Mouse (Mus musculus) right cerebral cortex, adult 18-20 months (tissue): ENCODE results near the gene Plch2.

Experiments
- DNase-seq: peaks from one replicate; pipeline ENCODE4 v3.0.0; 2022; ENCODE audit warnings: mixed read lengths

The Plch2 gene

DNA sequence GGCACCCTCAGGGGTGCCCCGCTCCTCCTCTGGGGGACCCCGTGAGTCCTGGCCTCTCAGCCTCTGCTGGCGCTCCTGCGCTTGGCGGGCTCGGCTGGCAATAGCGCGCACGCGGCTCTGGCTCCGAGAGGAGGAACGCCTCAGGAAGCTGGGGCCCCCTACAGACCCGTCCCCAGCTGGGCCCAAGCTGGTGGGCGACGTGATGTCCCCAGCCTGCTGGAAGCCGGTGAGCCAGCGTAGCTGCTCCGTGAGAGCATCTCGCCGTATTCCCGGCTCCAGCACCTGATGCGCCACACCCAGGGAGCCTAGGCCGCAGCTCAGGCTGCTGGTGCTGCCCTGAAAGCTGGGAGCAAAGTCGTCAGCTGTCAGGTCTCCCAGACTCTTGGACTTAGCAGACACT lies 72.8 kb downstream of the Plch2 start:
- DNase-seq, result no peak

DNA sequence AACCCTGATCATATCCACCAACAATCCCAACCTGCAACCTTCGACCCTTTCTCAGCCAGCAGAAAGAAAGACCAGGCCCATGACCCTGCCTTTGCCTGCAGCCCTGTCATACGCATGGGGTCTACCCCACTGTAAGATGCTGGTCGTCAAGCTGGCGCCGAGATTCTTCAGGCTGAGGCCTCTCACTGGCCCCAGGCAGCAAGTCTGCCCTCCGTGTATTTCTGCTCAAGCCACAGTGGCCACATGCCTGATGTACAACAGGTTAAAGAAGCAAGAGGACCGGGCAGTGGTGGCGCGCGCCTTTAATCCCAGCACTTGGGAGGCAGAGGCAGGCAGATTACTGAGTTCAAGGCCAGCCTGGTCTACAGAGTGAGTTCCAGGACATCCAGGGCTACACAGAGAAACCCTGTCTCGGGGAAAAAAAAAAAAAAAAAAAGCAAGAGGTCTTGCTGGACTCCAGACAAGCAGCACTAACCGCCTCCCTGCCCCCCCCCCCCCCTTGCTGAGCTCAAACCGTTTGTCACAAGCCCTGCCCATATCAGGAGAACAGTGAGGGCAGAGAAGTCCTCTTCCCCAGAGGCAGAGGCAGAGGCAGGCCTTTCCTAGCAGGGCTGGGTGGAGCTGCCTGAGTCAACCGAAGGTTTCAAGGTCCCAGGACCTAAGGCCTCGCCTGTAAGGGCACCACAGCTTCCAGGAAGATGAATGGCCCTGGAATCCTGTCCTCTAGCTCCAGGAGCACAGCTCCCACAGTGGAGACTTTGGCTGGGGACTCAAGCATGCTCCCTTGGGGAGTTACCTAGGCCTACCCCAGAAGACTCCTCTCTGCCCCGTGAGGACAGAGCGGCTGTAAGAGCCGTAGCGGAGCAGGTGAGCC lies 74.1 kb downstream of the Plch2 start:
- no peak for DNase-seq

DNA sequence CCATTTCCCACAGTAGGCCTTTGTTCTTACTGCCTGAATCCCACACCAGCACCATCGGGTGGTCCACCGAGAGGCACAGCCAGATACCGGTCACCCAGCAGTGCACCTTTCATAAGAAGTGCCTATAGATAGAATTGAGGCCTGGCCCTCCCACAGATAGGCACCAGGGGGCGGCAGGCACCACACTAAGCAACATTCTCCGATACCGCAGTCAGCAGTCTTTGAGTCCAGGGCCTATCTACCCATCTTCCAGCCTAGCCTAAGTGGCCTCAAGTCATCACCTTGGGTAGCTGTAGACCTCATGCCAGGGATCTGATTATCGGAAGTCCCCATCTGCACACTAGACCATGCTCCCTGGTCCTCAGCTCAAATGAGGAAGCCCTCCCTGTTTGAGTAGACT lies 75.1 kb downstream of the Plch2 start:
- peak; percentile 81 for DNase-seq

DNA sequence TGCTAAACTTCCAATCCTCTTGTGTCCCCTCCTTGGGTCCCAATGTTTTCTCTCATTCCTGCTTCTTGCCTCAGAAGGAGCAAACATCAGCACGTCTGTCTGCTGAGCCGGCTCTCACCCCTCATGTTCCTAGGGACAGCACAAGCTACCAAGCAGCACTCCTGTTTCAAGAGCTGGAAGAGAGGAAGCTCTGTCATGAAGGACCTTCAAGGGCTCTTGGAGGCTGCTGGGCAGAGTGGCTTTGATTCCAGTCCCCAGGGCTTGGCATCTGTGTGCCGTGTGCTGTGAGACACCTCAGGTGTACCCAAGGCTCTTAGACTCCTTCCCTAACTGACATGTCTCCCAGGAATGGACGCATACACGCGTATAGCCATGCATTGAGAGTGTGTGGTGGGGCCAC lies 75.5 kb downstream of the Plch2 start:
- DNase-seq, result no peak

DNA sequence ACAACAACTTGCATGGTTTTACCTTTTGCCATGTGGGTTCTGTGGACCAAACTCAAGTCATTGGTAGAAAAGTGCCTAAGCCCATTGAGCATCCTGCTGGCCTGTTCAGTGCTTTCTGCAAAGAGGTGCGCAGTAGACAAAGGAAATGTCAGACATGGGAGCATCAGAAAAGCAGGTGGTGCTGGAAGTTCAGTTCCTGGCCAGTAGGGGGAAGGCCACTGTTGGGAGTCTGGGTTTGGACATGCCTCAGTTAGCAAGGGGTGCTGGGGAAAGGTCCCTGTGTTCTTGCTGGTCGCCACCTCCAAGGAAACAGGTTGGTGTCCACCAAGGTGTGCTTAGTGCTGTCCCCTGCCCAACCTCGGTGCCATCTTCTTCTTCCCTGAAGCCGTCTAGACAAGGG lies 76.5 kb downstream of the Plch2 start:
- no peak for DNase-seq

DNA sequence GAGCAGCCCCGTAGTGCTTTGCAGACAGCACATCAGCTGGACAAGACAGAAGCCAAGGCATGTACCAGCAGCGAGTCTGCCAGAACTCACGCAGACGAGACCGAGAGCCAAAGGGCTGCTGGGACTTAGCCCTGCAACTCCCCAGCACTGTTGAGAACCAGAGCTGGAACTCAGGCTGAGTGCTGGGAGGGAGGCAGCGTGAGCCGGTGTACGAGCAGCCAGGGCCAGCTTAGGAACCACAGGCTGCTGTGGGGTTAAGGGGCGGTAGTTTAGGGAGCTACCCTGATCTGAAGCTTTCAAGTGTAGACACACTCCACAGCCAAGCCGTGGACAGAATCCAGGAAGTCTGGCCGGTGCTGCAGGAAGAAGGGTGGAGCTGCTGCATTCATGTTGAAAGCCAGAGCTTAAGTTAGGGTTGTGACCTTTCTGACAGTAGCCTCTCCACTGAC lies 82.4 kb downstream of the Plch2 start:
- DNase-seq, result no peak

DNA sequence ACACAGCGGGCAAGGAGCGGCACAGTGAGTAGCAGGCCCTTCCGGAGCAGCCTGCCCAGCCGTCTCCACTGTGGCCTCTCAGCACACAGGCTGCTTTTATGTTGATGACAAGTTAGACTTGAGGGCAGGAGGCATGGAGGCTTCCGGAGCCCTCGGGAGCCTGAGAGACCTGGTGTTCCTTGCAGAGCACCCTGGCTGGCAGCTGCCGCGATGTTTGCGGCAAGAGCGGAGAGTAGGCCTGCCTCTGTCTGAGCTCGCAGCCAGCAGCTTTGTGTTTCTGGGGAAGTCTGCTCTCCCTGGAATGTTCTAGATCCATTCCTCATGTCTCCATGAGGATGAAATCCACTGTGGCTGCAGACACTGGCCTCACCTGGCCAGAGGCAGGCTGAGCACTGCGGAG lies 84.0 kb downstream of the Plch2 start:
- DNase-seq, result no peak

DNA sequence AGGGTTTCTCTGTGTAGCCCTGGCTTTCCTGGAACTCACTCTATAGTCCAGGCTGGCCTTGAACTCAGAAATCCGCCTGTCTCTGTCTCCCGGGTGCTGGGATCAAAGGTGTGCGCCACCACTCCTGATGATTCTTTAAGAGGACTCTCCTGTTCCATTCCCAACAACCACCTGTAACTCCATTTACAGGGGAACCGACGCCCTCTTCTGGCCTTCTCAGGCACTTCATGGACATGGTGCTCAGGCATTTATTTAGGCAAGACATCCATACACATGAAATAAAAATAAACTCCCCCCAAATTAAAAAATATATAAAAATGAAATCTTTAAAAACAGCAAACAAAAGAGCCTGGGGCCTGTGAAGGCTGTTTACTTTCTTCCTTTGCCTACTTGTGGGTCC lies 89.4 kb downstream of the Plch2 start:
- DNase-seq, result peak; percentile 51

DNA sequence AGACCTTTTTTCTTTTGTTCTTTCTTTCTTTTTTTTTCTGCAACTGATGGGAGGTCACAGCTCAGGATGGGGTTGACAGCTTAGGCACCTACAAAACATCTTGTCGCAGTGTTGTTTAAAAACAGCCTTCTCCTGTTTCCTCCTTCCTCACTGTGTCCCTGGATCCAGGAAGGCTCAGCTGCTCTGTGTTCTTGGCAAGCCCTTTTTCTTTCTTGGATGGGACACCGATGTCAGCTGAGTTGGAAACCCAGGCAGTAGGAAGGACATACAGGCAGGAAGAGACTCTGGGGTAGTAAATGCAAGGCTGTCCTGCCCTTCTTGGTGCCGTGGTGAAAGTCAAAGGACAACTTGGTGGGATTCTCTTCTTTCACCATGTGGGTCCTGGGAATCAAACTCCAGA lies 90.7 kb downstream of the Plch2 start:
- DNase-seq, result no peak

DNA sequence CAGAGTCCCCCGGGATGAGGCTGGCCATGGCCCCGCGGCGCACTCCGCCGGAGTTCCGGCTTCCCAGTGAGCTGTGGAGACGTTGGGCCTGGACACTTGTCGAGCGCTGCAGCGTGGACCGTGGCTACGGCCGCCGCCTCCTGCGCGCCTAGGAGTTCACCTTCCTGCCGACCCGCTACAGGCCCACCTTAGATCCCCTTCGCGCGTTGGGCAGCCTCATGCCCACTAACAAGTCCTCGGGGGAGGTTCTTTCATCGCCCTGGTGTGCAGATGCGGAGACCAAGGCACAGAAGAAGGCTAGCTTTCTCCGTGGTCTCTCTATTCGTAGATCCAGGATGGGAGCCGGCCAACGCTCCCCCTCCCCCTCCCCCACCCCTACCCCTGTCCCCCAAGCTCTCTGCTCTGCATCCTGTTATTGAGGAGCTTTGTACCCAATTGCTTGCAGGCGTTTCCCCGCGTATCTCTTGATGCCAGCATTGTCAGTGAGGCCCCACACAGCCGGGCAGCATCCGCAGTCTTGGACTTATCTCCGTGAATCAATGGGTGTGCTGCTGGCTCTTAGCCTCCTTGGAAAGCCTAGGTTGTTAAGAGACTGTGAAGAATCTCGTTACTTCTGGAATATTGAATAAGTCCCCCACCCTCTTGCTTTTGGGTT lies 91.9 kb downstream of the Plch2 start:
- no peak for DNase-seq

DNA sequence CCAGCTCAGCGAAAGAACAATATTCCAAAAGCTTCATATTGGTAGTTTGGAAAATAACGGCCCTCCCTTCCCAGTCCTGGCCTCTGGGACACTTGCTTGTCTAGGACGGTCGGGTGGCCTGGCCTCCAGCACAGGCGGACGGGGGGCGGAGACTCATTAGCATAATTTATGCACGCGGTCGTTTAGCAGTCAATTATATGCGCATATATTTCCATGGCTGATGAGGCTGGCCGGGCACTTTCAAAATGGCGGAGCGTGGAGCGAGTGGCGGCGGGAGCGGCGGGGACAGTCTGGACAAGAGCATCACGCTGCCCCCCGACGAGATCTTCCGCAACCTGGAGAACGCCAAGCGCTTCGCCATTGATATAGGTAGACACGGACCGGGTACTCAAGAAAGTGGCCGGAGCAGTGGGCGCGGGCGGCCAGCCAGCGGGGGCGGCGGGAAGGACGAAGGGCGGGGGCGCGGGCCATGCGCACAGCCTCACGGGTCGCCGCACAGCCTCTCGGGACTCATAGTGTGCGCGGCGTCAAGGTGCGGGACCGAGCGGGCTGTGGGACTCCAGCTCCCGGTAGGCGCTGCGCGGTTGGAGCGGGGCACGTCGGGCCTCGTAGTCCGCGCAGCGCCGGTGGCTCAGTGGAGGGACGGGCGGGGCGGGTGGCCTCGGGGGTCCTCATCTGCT lies 92.5 kb downstream of the Plch2 start, which contains the start of gene Pank4:
Gene Pank4 (plus strand): TSS at position 223 of the 680 bp plus-strand sequence.
- DNase-seq, result peak; percentile 94

DNA sequence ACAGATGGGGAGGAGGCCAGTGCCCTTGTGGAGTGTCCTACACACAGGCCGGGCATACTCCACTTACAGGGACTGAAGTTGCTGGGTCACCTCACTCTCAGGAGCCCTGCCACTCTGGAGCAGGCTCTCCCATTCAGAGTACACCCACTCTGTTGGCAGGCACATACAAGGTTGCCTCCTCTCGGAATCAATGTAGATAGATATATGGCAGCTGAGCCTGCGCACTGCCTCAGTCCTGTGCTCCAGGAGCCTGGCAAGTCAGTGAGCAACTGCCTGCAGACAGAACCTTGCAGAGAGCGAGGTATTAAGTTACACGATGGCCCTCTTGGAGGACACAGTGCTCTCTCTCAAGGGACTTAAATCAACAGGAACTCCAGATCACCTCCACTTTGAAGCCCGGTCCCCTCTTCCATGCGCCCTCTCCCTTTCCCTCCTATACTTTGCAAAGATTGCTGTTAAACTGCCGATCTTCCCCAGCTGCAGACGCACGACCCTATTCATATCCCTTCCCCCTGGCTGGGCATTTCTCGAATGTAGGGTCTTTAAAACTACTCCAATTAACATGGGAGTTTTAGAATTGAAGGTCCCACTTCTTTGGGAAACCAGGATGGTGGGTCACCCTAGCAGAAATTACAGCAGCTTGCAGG lies 93.3 kb downstream of the Plch2 start:
- peak; percentile 69 for DNase-seq

DNA sequence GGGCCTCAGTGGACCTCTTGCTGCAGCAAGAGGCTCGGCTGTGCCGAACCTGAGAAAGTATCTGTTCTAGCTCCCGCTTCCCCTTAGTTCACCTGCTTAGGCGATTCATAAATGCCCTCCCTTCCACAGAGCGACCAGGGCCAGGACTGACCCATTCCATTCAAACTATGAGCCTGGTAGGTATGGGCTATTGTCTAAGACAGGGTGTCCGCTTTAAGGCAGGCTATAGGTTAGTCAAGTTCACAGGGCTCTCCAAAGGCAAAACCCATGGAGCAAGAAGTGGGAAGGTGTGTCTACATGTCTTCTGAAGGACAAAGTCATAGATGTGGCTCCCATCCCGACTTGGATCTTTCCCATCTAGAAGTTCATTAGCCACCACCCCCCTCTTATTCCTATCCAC lies 93.9 kb downstream of the Plch2 start:
- no peak for DNase-seq

DNA sequence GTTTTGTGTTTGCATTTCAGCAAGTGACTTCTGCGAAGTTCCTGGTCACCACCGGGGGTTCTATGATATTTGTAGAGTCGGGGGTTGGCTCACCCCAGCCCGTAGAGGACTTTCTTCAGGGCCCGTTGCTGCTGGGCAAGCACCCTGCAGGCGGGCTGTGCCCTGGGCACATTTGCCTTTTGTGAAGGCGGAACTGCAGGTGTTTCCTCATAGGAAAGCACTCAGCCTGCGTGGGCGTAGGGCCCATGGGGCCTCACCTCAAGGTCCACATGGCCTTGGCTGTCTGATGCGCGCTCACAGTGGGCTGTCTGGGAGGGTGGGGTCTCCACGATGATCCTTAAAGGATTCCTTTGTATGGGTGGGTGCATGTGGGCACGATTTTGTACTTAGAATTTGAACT lies 94.7 kb downstream of the Plch2 start:
- DNase-seq, result no peak

DNA sequence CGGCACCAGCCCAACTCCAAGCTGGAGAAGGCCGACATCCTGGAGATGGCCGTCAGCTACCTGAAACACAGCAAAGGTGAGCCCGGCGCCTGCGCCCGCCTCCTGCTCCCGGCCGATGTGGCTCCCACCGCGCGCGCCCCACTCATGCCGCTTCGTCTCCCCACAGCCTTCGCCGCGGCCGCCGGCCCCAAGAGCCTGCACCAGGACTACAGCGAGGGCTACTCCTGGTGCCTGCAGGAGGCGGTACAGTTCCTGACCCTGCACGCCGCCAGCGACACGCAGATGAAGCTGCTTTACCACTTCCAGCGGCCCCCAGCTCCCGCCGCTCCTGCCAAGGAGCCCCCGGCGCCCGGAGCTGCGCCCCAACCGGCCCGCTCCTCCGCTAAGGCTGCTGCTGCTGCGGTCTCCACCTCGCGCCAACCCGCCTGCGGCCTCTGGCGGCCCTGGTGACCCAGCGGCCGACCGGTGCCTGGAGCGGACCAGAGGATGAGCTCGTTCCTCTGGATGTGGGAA lies 95.3 kb downstream of the Plch2 start:
- no peak for DNase-seq

DNA sequence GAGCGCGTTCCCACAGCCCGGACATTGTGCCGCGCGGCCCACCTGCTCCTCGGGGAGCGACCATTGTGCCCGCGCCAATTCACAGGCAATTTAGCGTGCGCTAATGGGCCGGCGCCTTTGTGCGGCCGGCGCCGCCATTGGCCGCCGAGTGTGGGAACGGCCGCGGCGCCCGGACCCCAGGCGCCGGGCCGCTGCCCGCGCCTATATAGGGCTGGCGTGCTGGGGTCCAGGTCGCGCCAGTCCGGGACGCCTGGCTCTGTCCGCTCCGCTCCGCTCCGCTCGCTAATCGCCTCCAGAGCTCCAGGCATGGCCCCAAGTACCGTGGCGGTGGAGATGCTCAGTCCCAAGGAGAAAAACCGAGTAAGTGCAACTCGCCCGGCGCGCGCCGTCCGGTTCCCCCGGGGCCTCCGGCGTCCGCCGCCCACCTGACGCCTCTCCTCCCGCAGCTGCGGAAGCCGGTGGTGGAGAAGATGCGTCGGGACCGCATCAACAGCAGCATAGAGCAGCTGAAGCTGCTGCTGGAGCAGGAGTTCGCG lies 95.8 kb downstream of the Plch2 start, which contains the start of gene Hes5:
Gene Hes5 (plus strand): TSS at position 234 of the 536 bp plus-strand sequence.
- DNase-seq, result peak; percentile 63

DNA sequence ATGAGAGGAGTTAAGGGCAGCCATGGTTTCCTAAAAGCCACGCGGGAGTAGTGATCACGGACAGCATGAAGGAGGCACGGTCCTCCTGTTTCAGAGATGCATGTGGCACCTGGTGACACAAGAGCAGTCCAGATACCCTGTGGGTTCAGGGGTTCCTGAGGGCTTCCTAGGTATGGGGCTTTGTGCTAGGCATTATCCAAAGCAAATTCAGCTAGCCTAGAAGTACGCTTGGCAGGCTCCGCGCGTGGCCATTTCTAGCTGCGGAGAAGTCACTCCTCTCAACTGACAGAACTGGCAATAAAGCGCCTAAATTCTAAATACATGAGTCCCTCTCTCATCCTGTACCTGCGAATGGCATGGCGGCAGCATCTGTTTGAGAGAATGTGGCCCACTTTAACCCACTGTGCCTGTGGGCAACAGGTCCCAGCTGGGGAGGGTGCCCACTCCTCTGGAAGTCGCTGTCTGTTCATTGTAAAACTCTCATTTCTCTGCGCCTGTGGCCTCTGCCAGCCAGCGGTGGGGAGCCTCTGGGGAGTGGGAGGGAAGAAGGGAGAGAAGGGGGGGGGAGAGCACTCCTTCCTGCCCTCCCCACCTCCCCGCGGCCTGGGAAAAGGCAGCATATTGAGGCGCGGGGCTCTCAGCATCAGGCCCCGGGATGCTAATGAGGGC lies 96.4 kb downstream of the Plch2 start:
- DNase-seq, result no peak

DNA sequence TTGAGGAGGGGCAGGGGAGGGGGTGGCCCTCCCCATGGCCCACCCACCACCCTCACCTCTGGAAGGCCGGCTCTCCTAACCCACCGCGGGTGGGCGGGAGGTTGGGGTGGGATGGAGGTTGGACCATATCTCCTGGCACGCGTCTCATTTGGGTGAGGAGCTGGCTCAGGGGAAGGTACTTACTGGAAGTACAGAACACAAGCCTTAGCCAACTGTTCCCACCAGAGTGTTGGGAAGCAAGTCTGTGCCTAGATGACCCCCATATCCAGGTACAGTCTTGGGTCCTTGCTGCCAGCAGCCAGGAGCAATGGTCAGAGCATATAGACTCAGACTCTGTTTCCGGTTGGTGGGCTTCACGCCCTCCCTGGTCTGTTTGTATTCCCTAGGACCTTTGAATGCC lies 98.0 kb downstream of the Plch2 start:
- DNase-seq, result no peak

DNA sequence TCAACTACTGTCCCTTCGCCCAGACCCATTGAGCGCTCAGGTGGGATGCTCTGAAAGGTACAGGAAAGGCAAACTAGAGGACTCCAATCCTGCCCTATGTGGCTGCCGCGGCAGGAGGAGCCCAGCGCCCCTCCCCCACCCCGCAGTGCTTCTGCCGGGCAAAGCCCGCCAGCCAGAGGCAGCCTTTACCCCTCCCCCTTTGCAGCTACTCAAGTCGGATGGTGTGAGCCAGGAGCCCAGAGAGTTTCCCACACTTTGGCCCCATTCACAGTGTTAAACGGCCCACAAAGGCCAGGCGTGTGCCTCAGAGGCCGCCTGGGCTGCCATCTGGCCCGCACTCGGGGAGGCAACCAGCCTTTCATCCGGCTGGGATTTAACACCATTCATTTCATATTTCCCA lies 98.4 kb downstream of the Plch2 start:
- DNase-seq, result peak; percentile 57

DNA sequence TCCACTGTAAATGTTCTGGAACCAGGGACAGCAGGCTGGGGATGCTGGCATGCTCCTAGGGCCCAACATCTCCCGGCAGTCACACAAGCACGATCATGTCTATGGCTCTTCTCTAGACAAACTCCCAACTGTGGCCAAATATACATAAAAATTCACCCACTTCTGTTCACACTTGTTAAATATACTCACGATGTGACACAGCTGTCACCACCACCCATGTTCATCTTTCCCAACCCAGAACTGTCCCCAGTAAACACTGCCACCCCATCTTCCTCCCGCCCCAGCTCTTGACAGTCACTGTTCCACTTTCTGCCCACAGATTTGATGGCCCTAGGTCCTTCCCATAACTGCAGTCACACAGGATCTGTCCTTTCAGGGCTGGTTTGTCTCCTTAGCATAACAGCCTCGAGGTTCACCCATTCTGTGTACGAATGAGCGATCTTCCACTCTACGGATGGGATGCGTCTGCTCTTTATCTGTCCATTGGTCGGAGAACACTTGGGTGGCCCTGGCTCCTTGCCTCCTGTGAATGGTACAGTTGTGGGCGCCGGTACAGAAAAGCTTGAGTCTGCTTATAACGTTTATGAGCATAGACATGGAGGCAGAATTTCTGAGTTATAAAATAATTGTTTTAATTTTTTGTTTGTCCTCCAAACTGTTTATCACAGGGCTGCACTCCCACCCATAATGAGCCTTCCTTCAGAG lies 99.1 kb downstream of the Plch2 start:
- peak; percentile 82 for DNase-seq

DNA sequence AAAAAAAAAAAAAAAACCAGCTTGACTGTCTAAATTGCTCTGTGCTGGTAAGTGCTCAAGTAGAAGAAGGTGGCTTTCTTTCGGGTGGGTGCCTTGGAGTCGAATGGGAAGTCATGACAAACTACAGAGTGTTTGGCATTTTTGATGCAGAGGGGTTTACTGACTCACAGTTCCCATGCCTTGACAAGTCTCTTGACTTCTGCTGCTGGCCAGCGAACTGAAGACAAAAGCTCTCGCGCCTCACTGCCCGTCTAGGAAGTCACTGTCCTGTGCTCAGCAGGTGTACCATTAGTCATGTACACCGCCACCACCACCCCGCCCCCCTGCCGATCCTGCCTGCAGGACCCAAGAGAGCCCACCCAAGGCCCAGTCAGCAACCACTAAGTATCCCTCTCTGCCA lies 100.0 kb downstream of the Plch2 start:
- no peak for DNase-seq
